Mouse (Mus musculus): ENCODE data around the gene Slc22a23. TPM values are rescaled to one million over a fixed set of nuclear protein-coding genes. Genes with fewer than 3 reads are reported as not detected.
A peak's percentile ranks its signal among the peaks of the same experiment; 100 is the strongest.

The Slc22a23 gene
- polyA plus RNA-seq, 1 experiment from 2014 or later: 15.2 TPM

DNA sequence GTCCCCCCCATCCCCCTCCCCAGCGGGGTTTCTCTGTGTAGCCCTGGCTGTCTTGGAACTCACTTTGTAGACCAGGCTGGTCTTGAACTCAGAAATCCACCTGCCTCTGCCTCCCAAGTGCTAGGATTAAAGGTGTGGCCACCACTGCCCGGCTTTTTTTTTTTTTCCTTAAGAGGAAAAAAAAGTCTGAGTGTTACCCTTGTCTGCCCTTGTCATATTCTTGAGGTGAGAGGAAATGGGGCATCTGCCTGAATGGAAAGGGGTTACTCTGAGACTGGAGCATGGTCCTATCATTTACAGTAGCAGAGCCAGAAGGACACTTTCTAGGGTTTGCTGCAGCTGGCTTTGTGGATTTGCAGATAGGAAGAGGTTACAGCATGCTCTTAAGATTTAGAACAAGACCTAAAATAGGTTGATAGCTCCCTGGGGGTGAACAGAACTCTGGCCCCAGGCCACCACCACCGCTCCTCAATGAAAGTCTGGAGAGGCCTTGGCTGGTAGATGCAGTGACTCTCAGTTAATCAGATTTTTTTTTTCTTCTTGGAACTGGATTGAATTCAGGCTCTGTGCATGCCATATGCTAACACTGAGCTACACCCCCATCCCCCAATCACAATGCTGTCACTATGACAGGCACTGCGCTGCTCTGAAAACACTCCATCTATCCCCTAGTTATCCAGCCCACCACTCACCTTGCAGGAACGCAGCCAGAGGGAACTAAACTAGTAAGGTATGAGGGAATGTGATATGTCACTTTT lies 191.5 kb downstream of the Slc22a23 start:
- no peaks in the 10 kb centered on the region for H3K36me3 ChIP-seq (ENCODE audit: control insufficient read depth, insufficient read depth, low read length)
- 77% methylated on average over 4 of the region's 5 CpGs for WGBS
- peak overlapping the region; percentile 12; the same call in 1 of the 2 replicates for H3K4me2 ChIP-seq (ENCODE audit: low read length)
- peaks cover 30% of the 10 kb centered on the region for H3K4me1 ChIP-seq (ENCODE audit: control insufficient read depth, insufficient read depth, low read length)
- peak overlapping the region; percentile 87 for H3K27ac ChIP-seq (ENCODE audit: low read length)
- H3K4me3 ChIP-seq (ENCODE audit: low read depth, low read length): no peak overlapping the region
- H3K27me3 ChIP-seq (ENCODE audit: control insufficient read depth, insufficient read depth, low read depth, low read length): no peaks in the 10 kb centered on the region
- no peak overlapping the region for H3K9ac ChIP-seq (ENCODE audit: low read depth, low read length)
- no peaks in the 10 kb centered on the region for H3K9me3 ChIP-seq (replicated peaks; ENCODE audit: control insufficient read depth, low read length, poor library complexity, severe bottlenecking)
- ATAC-seq: no peak

DNA sequence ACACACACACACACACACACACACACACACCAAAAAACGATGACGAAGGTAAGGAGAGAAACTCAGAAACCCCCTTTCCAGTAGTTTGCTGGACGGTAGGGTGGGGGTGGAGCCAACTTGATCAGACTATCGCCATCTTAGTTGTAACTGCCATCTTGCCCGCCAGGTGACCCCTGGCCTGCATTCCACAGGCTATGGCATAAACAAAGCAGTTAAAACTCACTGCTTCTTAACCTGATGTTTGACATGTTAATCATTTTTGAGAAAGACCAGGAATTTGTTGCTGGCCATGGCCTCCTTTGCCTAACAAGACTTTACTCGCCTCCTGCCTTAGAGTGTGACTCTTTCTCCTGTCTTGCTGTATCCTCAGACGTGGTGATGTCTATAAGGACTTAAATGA lies 192.3 kb downstream of the Slc22a23 start:
- Histone ChIP-seq H3K27ac (ENCODE audit: low read length) (no peak overlapping the region), H3K9ac (ENCODE audit: low read depth, low read length) (no peak overlapping the region), H3K9me3 (replicated peaks; ENCODE audit: control insufficient read depth, low read length, poor library complexity, severe bottlenecking) (no peaks in the 10 kb centered on the region), H3K4me1 (ENCODE audit: control insufficient read depth, insufficient read depth, low read length) (peaks cover 37% of the 10 kb centered on the region), H3K4me3 (ENCODE audit: low read depth, low read length) (no peak overlapping the region), H3K4me2 (ENCODE audit: low read length) (no peak overlapping the region), H3K27me3 (ENCODE audit: control insufficient read depth, insufficient read depth, low read depth, low read length) (no peaks in the 10 kb centered on the region), H3K36me3 (ENCODE audit: control insufficient read depth, insufficient read depth, low read length) (no peaks in the 10 kb centered on the region)
- 78% methylated on average over 7 of the region's 7 CpGs for WGBS
- no peak for ATAC-seq

DNA sequence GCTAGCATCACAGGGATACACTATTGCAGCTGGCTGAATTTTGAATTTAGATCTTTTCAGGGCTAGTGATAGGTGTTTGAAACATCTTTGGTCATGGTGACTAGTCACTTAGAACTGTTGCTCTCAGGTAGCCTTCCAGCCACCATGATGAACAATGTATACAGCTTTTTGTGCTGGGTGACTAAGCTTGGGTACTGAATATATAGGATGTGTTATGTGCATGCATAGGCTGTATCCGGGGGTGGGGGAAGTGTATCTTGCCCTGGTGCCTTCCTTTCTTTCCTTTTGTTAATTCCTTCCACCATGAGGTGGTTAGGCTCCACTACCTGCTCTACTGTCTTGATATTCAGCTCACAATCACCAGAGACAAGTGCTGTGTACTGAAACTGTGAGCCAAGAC lies 193.6 kb downstream of the Slc22a23 start:
- no peak for ATAC-seq

DNA sequence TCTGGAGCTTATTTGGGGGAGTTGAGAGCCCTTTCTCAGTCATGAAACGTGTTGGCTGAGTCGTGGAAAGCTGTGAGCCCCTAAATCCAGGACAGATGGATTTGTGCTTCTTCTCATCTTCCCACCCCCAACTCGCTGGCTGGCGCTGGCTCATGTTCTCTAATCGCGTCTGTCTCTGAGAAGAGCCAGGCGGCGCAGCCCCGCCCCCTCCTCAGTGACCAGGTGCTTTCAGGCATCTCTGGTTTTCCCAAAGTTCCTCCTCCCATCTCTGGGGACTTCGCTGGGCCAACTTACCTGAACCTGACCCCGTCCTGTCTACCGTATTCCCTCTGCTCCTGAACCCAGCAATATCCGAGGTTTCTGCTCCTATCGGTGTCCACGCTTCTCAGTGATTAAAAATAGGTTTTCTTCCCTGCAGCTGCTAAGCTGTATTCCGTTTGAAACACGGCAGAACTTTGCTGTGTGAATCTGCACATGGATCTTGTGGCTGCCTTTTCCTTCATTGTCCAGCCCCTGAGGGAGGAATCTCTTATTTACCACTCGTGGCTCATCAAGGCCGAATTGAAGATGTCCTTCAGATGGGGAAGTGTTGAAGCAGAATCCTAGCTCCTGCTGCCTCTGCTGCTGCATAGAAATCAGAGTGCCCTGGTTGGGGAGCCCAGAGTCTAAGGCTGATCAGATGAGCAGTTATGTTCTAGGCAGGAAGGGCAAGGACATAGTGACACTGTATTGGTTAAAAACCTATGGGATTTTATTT lies 194.5 kb downstream of the Slc22a23 start:
- peak overlapping the region; percentile 51 for H3K4me2 ChIP-seq (ENCODE audit: low read length)
- H3K4me1 ChIP-seq (ENCODE audit: control insufficient read depth, insufficient read depth, low read length): peaks cover 40% of the 10 kb centered on the region
- no peaks in the 10 kb centered on the region for H3K9me3 ChIP-seq (replicated peaks; ENCODE audit: control insufficient read depth, low read length, poor library complexity, severe bottlenecking)
- WGBS: 5% methylated on average over 19 of the region's 19 CpGs
- peak; percentile 8; the same call in 1 of the 2 replicates for ATAC-seq
- peak overlapping the region; percentile 99 for H3K27ac ChIP-seq (ENCODE audit: low read length)
- H3K4me3 ChIP-seq (ENCODE audit: low read depth, low read length): peak overlapping the region; percentile 42
- peak overlapping the region; percentile 71 for H3K9ac ChIP-seq (ENCODE audit: low read depth, low read length)
- no peaks in the 10 kb centered on the region for H3K27me3 ChIP-seq (ENCODE audit: control insufficient read depth, insufficient read depth, low read depth, low read length)
- H3K36me3 ChIP-seq (ENCODE audit: control insufficient read depth, insufficient read depth, low read length): no peaks in the 10 kb centered on the region

More for the DNA sequence above, 193.6 kb downstream of the Slc22a23 start:
- no peaks in the 10 kb centered on the region for H3K9me3 ChIP-seq (replicated peaks; ENCODE audit: control insufficient read depth, low read length, poor library complexity, severe bottlenecking)
- no peaks in the 10 kb centered on the region for H3K27me3 ChIP-seq (ENCODE audit: control insufficient read depth, insufficient read depth, low read depth, low read length)
- WGBS: 92% methylated on average over 1 of the region's 1 CpGs
- H3K9ac ChIP-seq (ENCODE audit: low read depth, low read length): no peak overlapping the region
- no peak overlapping the region for H3K4me3 ChIP-seq (ENCODE audit: low read depth, low read length)
- no peaks in the 10 kb centered on the region for H3K36me3 ChIP-seq (ENCODE audit: control insufficient read depth, insufficient read depth, low read length)
- no peak overlapping the region for H3K4me2 ChIP-seq (ENCODE audit: low read length)
- H3K4me1 ChIP-seq (ENCODE audit: control insufficient read depth, insufficient read depth, low read length): peaks cover 40% of the 10 kb centered on the region
- H3K27ac ChIP-seq (ENCODE audit: low read length): peak overlapping the region; percentile 99

DNA sequence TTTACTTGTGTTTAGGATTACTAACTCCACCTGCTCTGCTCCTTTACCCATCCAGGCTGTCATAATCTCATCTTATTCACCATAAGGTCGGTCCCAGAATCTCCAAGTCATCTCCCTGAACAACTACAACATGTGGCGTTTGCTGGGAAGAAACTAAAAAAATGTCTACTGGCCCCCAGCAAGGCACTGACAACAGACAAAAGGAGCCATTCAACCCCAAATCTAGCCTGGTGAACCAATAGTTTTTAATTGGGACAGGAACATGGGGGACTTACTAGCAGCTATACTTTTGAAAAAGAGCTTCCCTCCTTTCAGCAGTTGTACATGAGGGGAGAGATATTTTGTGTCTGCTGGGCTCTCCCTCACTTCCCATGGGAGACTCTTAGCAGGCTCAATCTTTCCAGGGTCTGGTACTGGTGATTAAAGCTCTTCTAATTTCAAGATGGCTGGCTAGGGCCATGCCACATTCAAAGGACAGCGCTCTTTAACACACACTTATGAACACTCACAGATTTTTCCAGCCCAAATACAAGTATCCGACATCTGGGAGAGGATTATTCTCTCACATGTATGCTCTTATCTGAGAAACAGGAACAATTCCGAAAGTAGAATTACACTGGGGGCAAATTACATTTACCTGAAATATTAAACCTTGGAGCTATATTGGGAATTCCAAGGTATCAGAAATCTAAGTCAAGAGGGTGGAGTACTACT lies 195.4 kb downstream of the Slc22a23 start:
- peak; percentile 23; the same call in 1 of the 2 replicates for ATAC-seq
- H3K4me2 ChIP-seq (ENCODE audit: low read length): peak overlapping the region; percentile 51
- 33% methylated on average over 5 of the region's 5 CpGs for WGBS

DNA sequence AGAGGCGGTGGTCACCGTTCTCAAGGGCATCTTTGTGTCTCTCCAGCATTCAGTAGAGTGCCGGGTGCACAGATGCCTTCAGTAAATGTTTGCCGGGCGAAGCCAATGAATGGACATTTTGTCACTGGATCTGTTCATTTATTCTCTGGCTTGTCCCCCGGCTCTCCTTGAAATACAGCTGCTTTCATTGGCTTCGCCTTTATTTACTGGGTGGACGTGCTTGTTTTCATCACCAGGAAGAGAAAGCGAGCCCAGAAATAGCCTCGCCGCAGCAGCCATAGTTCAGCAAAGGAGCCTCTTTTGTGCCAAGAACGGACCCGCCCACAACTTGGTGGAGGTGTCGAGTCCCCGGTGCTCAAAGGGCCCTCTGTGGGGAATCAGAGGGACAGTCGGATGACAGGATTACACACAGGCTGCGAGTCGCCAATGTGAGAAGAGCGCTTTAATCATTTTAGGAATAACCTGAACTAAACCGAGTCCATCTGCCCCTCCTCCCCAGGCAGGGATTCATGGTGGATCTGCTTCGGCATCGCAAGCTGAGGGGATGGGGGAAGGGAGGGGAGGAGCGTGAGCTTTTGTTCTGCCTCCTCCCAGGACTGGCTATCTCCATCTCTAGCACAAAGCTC lies 196.1 kb downstream of the Slc22a23 start:
- H3K9ac ChIP-seq (ENCODE audit: low read depth, low read length): peak overlapping the region; percentile 71
- peak overlapping the region; percentile 99 for H3K27ac ChIP-seq (ENCODE audit: low read length)
- peak overlapping the region; percentile 42 for H3K4me3 ChIP-seq (ENCODE audit: low read depth, low read length)
- H3K4me2 ChIP-seq (ENCODE audit: low read length): peak overlapping the region; percentile 51
- peaks cover 33% of the 10 kb centered on the region for H3K4me1 ChIP-seq (ENCODE audit: control insufficient read depth, insufficient read depth, low read length)
- no peaks in the 10 kb centered on the region for H3K27me3 ChIP-seq (ENCODE audit: control insufficient read depth, insufficient read depth, low read depth, low read length)
- 1% methylated on average over 23 of the region's 23 CpGs for WGBS
- no peaks in the 10 kb centered on the region for H3K9me3 ChIP-seq (replicated peaks; ENCODE audit: control insufficient read depth, low read length, poor library complexity, severe bottlenecking)
- peak; percentile 91 for ATAC-seq
- no peaks in the 10 kb centered on the region for H3K36me3 ChIP-seq (ENCODE audit: control insufficient read depth, insufficient read depth, low read length)

More for the DNA sequence above, 195.4 kb downstream of the Slc22a23 start:
- Histone ChIP-seq H3K27ac (ENCODE audit: low read length) (peak overlapping the region; percentile 99), H3K9me3 (replicated peaks; ENCODE audit: control insufficient read depth, low read length, poor library complexity, severe bottlenecking) (no peaks in the 10 kb centered on the region), H3K36me3 (ENCODE audit: control insufficient read depth, insufficient read depth, low read length) (no peaks in the 10 kb centered on the region), H3K4me3 (ENCODE audit: low read depth, low read length) (peak overlapping the region; percentile 42), H3K27me3 (ENCODE audit: control insufficient read depth, insufficient read depth, low read depth, low read length) (no peaks in the 10 kb centered on the region), H3K4me1 (ENCODE audit: control insufficient read depth, insufficient read depth, low read length) (peaks cover 40% of the 10 kb centered on the region), H3K9ac (ENCODE audit: low read depth, low read length) (peak overlapping the region; percentile 71)

DNA sequence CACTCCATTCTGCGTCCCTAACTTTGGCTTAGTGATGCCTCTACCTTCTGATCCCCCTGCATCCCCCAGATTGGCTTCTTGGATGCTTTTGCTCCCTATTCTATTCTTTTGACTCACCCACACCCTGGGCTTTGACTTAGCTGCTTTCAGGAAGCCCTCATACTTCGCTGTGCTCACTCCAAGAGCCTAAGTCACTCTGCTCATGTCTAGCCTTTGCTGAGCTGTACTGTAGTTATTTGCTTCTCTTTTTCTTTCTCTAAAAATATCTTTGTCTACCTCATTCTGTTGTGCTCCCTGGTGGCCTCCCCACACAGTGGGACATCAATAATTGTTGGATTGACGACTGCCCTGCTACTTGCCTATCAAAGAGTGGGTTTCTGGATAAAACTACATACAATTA lies 196.8 kb downstream of the Slc22a23 start:
- Histone ChIP-seq H3K4me3 (ENCODE audit: low read depth, low read length) (peak overlapping the region; percentile 42), H3K27ac (ENCODE audit: low read length) (peak overlapping the region; percentile 99), H3K9me3 (replicated peaks; ENCODE audit: control insufficient read depth, low read length, poor library complexity, severe bottlenecking) (no peaks in the 10 kb centered on the region), H3K36me3 (ENCODE audit: control insufficient read depth, insufficient read depth, low read length) (no peaks in the 10 kb centered on the region), H3K9ac (ENCODE audit: low read depth, low read length) (peak overlapping the region; percentile 71), H3K27me3 (ENCODE audit: control insufficient read depth, insufficient read depth, low read depth, low read length) (no peaks in the 10 kb centered on the region), H3K4me2 (ENCODE audit: low read length) (peak overlapping the region; percentile 51), H3K4me1 (ENCODE audit: control insufficient read depth, insufficient read depth, low read length) (peaks cover 27% of the 10 kb centered on the region)
- peak; percentile 12; the same call in 1 of the 2 replicates for ATAC-seq
- 25% methylated on average over 3 of the region's 3 CpGs for WGBS

DNA sequence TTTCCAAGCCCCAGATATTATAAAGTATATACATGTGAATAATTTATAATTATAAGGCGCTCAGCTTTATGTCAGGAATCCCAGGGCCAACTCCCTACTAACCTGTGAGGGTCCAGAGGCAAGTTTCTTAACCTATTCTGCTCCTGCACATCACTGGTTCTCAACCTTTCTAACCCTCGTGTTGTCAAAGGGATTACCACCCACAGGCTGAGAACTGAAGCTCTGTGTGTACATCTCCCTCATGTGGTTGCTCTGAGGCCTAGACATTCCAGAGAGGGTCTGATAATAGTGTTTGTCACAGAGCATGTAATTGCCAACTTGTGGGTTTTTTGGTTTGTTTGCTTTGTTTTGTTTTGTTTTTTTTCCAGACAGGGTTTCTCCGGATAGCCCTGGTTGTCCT lies 198.1 kb downstream of the Slc22a23 start:
- Histone ChIP-seq H3K27me3 (ENCODE audit: control insufficient read depth, insufficient read depth, low read depth, low read length) (no peaks in the 10 kb centered on the region), H3K9ac (ENCODE audit: low read depth, low read length) (no peak overlapping the region), H3K4me2 (ENCODE audit: low read length) (no peak overlapping the region), H3K9me3 (replicated peaks; ENCODE audit: control insufficient read depth, low read length, poor library complexity, severe bottlenecking) (no peaks in the 10 kb centered on the region), H3K27ac (ENCODE audit: low read length) (no peak overlapping the region), H3K36me3 (ENCODE audit: control insufficient read depth, insufficient read depth, low read length) (no peaks in the 10 kb centered on the region), H3K4me1 (ENCODE audit: control insufficient read depth, insufficient read depth, low read length) (peaks cover 27% of the 10 kb centered on the region), H3K4me3 (ENCODE audit: low read depth, low read length) (no peak overlapping the region)
- no peak for ATAC-seq
- 50% methylated on average over 3 of the region's 3 CpGs for WGBS

All from midbrain, embryonic 16.5 days (tissue).